Mouse (Mus musculus) hematopoietic stem cell, adult 5-6 weeks (primary cell): ENCODE data around the gene Psmd9. TPM values are rescaled to one million over a fixed set of nuclear protein-coding genes. Genes with fewer than 3 reads are reported as not detected.
A peak's percentile ranks its signal among the peaks of the same experiment; 100 is the strongest.

ENCODE experiments used
- ATAC-seq, 2 experiments: fragments of 125-278 bp in 1 of 2; replicated peaks in 1 of 2; 2 replicates each; pipeline ENCODE4 v1.8.0; 2016 to 2017; ENCODE audit warnings: inconsistent platforms in 2 of 2, mild to moderate bottlenecking in 2 of 2, moderate number of reproducible peaks in 2 of 2, low read depth in 1 of 2, moderate TSS enrichment in 1 of 2; ENCODE audit not compliant: low FRiP score in 2 of 2, poor library complexity in 2 of 2, severe bottlenecking in 2 of 2, insufficient read depth in 1 of 2, low TSS enrichment in 1 of 2
- total RNA-seq: library from RNA; stranded (forward); fragments of 172-1452, 232-1000 nt; gene quantifications from 2 replicates; pipeline ENCODE4 v1.2.3, GENCODE M21; 2017

The Psmd9 gene
- total RNA-seq, 1 experiment from 2014 or later, result 21.0 TPM

DNA sequence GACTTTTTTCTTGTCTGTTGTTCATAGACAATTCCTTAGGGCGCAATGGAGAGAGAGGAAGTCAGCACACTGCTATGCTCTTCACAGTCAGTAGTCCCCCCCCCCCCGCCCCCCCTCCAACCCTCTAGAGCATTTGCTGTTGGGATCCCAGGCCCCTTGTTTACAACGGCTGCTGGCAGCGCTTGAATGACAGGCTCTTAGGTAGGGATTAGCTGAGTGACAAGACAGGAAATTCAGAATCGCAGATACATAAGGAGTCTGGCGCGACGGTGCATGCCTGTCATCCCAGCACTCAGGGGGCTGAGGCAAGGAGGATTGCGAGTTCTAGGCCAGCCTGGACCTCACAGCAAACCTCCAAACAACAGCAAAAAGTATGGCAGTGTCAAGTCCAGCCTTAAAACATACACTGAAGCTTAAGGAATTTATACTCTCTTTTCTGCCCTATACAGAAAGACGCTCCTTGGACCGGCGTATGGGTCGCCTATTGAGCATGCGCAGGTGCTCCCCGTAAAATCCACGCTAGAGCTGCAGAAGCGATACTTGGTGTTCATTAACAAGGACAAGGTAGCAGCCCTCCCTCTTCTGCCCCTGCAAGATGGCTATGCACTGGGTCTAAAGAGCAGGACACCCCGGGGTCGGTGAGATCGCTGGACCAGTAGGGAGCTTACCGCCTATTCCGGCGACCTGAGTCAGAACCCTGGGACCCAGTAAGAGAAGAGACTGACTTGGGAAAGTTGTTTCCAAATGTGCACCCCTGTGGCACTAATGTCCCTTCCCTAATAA lies 128.0 kb downstream of the Psmd9 start:
- ATAC-seq, result no peak

DNA sequence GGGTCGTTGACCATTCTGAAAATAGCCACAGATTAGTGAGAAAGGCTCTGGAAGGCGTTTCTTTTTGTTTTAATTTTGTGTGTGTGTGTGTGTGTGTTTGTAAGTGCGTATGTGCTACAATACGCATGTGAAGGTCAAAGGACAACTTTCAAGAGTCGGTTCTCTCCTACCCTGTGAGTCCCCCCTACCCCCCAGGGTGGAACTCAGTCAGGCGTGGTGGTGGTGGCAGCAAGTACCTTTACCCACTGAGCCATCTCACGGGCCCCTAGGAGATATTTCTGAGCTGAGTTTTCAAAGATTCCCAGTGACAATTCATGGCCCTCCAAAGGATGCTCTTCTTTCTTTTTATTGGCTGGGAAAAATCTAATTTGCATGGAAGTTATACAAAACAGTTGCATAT lies 128.6 kb downstream of the Psmd9 start:
- no peak for ATAC-seq

DNA sequence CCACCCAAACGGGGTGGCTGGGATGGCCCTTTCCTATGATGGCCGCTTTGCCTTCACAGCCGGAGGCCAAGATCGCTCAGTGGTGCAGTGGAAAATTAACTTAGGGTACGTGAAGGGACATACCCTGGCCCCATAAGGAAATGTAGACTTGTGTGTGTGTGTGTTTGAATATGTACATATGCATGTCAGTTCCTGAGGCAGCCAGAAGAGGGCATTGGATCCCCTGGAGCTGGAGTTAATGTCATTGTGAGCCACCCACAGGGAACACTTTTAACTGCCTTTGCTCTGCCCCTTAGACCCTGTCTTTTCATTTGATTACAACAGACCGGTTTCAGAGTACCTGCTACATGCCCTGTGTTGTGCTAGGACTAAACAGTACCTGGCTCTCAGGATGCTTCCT lies 129.3 kb downstream of the Psmd9 start:
- 0 out of 4 replicates have a peak, but pooled peaks of 1 of the 2 experiments have one; percentile 12 for ATAC-seq

Other genes with a start within 250 kb of the Psmd9 start
- gene Kdm2b, start 179.6 kb upstream of the Psmd9 start, total RNA-seq, result 59.0 and 70.8 TPM in 2 replicates
- gene Orai1, start 154.3 kb upstream of the Psmd9 start, total RNA-seq, result 16.8 and 18.2 TPM in 2 replicates
- 0.25 TPM in 1 of 2 replicates, not detected in the other for gene Morn3, start 122.4 kb upstream of the Psmd9 start, total RNA-seq
- gene Tmem120b, start 101.0 kb upstream of the Psmd9 start, total RNA-seq, result 0.56 and 2.7 TPM in 2 replicates
- gene Rhof, start 36.7 kb upstream of the Psmd9 start, total RNA-seq, result 7.1 and 12.3 TPM in 2 replicates
- 2.3 and 2.8 TPM in 2 replicates for gene Setd1b, start 27.2 kb upstream of the Psmd9 start, total RNA-seq
- not detected in 2 replicates for gene Hpd, start 13.3 kb downstream of the Psmd9 start, total RNA-seq
- 0.19 TPM in 1 of 2 replicates, not detected in the other for gene Wdr66, start 82.7 kb downstream of the Psmd9 start, total RNA-seq
- gene Bcl7a, start 174.4 kb downstream of the Psmd9 start, total RNA-seq, result 16.3 and 19.4 TPM in 2 replicates
- gene Mlxip, start 225.4 kb downstream of the Psmd9 start, total RNA-seq, result 16.0 and 25.1 TPM in 2 replicates